Mouse (Mus musculus) liver, adult 2 months (tissue): ENCODE measurements around the gene Ctrc.

ENCODE experiments used
- CTCF ChIP-seq: fragments of 200-500 bp; IDR thresholded peaks from 2 replicates; pipeline ENCODE4 v1.5.1; 2011; ENCODE audit warnings: low read depth, low read length, control low read depth
- POLR2A ChIP-seq: fragments of 200-500 bp; IDR thresholded peaks from 2 replicates; pipeline ENCODE4 v1.6.1; 2011; ENCODE audit warnings: low read length, control low read depth; ENCODE audit not compliant: insufficient read depth; ENCODE audit errors: extremely low read depth

DNA sequence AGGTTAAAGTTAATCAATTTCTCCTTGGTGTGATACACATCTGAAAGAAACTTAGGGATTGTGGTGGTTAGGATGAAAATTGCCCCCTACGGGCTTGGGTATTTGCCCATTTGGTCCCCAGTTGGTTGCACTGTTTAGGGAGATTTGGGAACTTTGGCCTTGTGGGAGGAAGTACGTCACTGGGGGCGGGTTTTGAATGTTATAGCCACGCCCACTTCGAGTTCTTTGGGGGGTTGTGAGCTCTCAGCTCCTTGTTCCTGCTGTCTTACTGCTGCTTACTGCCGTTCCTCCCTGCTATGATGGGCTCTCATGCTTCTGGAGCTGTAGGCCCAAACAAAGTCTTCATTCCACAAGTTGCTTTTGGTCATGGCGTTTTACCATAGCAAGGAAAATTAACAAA, 14.8 kb downstream of the Ctrc start:
- TF ChIP-seq CTCF (no peak), POLR2A (no peak)
